Mouse (Mus musculus): Measurements from ENCODE around the gene Clca3b.
"Not testable (repeated sequence)": the region's sequence is repeated elsewhere in the genome, so short reads cannot be mapped to it uniquely, and the experiment has no call there.

DNA sequence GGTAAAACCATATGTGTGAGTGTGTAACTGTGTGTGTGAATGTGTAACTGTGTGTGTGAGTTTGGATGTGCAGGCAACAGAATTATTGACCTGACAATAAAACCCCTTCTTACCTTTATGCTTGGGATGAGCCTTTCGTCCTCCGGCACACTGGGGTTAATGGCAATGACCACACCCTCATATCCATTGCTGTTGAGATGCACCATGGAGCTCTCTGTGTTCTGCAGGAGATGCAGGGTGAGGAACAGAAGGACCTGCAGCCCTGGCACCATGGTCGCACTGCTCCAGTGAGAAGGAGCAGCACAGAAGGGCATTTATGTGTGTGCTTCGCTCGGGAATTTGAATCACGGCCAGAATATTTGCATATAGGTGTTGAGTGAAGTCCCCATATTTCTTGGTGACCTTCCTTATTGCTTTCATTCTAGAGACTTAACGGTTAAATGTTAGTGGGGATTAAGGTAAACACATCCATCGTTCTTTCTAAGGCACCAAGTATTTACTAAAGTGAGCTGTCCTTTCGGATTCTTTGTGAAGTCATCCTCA, at the start of gene Clca3b:
- TF ChIP-seq POLR2A (IDR thresholded peaks at IDR 0.05; ENCODE audit: borderline replicate concordance, extremely low read depth, low read depth, low read length); CTCF (IDR thresholded peaks at IDR 0.05; ENCODE audit: insufficient read depth, low read length): not testable (repeated sequence)

Data from lung, adult 2 months (tissue).